Mouse (Mus musculus): Measurements from ENCODE around the gene Dkk2. TPM values are rescaled to one million over a fixed set of nuclear protein-coding genes. Genes with fewer than 3 reads are reported as not detected.

The Dkk2 gene
- polyA plus RNA-seq, 1 experiment from 2014 or later, result 3.1 TPM

DNA sequence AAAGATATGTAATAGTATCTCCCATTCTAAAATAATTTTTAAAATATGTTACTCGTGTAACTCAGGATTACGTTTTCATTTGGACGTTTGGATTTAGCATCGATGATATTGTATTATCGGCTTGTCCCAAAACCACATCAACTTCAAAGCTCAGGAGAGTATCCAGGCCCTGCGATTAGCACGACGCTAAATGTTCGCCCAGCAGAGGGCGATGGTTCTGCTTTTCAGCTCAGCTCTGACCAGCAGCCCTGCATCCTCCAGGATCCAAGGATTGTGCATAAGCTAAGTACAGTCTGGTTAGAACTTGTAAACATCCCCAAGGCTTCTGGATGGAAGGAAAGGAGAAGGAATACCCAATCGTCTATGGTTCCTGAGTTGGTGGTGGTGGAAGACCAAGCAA, 122.4 kb downstream of the Dkk2 start:
- Histone ChIP-seq H3K36me3 (ENCODE audit: control insufficient read depth, insufficient read depth, low read length) (no peaks in the 10 kb centered on the region), H3K27ac (ENCODE audit: low read depth, low read length) (no peak overlapping the region), H3K4me1 (replicated peaks; ENCODE audit: control insufficient read depth, insufficient read depth, low read length) (no peaks in the 10 kb centered on the region), H3K9me3 (ENCODE audit: control insufficient read depth, low read length) (no peaks in the 10 kb centered on the region), H3K27me3 (replicated peaks; ENCODE audit: control insufficient read depth, insufficient read depth, low read length) (no peaks in the 10 kb centered on the region), H3K9ac (ENCODE audit: low read depth, low read length) (no peak overlapping the region), H3K4me2 (no peak overlapping the region), H3K4me3 (ENCODE audit: low read depth, low read length) (no peak overlapping the region)
- WGBS, result 32% methylated on average over 11 of the region's 11 CpGs
- DNase-seq (ENCODE audit: low spot score) (no peak), ATAC-seq (replicated peaks; ENCODE audit: low FRiP score) (0 out of 2 replicates have a peak, but pooled peaks have one; percentile 39)

DNA sequence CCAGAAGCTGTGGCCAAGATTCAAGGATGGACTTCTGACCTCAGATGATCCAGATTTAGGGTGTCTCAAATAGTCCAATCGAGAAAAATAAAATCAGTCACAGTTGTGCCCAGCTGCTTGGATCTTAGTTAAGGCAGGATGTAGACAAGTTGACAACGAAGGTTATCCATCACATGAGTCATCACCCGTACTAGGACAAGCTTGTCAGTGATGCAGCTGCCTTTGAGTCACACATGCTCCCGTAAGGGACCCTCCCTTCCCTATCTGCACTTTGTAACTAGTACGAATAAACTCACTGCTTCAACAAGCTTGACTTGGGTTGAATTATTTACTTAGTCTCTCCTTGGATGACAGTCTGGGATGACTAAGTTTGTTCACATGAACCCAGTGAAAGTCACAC, 126.2 kb downstream of the Dkk2 start:
- 58% methylated on average over 5 of the region's 5 CpGs for WGBS
- Histone ChIP-seq H3K4me3 (ENCODE audit: low read depth, low read length) (no peak overlapping the region), H3K27me3 (replicated peaks; ENCODE audit: control insufficient read depth, insufficient read depth, low read length) (no peaks in the 10 kb centered on the region), H3K27ac (ENCODE audit: low read depth, low read length) (no peak overlapping the region), H3K4me1 (replicated peaks; ENCODE audit: control insufficient read depth, insufficient read depth, low read length) (no peaks in the 10 kb centered on the region), H3K9me3 (ENCODE audit: control insufficient read depth, low read length) (no peaks in the 10 kb centered on the region), H3K9ac (ENCODE audit: low read depth, low read length) (no peak overlapping the region), H3K36me3 (ENCODE audit: control insufficient read depth, insufficient read depth, low read length) (no peaks in the 10 kb centered on the region), H3K4me2 (no peak overlapping the region)
- ATAC-seq (replicated peaks; ENCODE audit: low FRiP score) (no peak), DNase-seq (ENCODE audit: low spot score) (no peak)

DNA sequence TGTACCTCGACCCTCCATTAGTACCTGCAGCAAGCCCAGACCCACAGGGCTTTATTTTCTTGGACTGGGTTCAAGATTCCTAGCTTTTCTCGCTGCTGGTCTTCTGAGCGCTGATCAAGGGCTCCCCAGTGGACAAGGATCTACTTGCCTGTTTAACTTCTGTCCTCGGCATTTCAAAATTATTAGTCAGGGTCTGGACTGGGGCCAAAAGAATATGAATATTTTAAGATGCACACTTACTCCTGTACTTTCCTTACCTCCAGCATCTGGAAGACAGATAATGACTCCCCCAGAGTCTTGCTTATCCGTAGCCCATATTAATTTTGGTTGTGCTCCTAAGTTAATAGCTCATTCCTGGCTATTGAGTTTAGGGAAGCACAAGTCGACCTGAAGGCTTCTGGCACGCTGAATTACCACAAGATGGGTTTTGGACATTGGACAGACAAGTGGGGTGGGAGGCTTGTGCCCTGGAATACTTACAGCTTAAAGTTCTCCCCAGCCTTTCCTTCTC, 134.9 kb downstream of the Dkk2 start:
- no peaks in the 10 kb centered on the region for H3K36me3 ChIP-seq (ENCODE audit: control insufficient read depth, insufficient read depth, low read length)
- H3K4me1 ChIP-seq (replicated peaks; ENCODE audit: control insufficient read depth, insufficient read depth, low read length), result no peaks in the 10 kb centered on the region
- no peak for ATAC-seq (replicated peaks; ENCODE audit: low FRiP score)
- H3K4me3 ChIP-seq (ENCODE audit: low read depth, low read length), result no peak overlapping the region
- no peak for DNase-seq (ENCODE audit: low spot score)
- H3K27ac ChIP-seq (ENCODE audit: low read depth, low read length), result no peak overlapping the region
- WGBS, result 78% methylated on average over 7 of the region's 7 CpGs
- H3K4me2 ChIP-seq, result no peak overlapping the region
- H3K27me3 ChIP-seq (replicated peaks; ENCODE audit: control insufficient read depth, insufficient read depth, low read length), result no peaks in the 10 kb centered on the region
- H3K9me3 ChIP-seq (ENCODE audit: control insufficient read depth, low read length), result no peaks in the 10 kb centered on the region
- H3K9ac ChIP-seq (ENCODE audit: low read depth, low read length), result no peak overlapping the region

DNA sequence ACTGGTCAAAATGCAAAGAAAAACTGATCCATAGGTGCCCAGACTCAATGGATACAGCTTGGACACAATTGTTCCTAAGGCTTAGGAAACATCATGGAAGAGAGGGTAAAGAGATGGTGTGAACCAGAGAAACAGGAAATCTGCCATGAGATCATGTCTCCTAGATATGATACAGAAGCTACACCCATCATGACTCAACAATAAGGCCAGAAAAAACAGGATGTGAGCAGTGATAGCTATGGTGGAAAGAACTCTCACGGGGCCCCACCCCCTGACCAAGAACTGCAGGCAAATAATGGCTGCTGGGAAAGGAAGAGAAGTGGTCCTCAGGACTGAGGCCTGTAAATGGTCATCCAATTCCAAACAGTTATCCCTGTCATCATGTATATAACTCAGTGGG, 142.5 kb downstream of the Dkk2 start:
- Histone ChIP-seq H3K4me2 (no peak overlapping the region), H3K27ac (ENCODE audit: low read depth, low read length) (no peak overlapping the region), H3K36me3 (ENCODE audit: control insufficient read depth, insufficient read depth, low read length) (no peaks in the 10 kb centered on the region), H3K9ac (ENCODE audit: low read depth, low read length) (no peak overlapping the region), H3K27me3 (replicated peaks; ENCODE audit: control insufficient read depth, insufficient read depth, low read length) (no peaks in the 10 kb centered on the region), H3K4me1 (replicated peaks; ENCODE audit: control insufficient read depth, insufficient read depth, low read length) (no peaks in the 10 kb centered on the region), H3K4me3 (ENCODE audit: low read depth, low read length) (no peak overlapping the region), H3K9me3 (ENCODE audit: control insufficient read depth, low read length) (no peaks in the 10 kb centered on the region)
- ATAC-seq (replicated peaks; ENCODE audit: low FRiP score), result peak; percentile 39
- WGBS, result 31% methylated on average over 1 of the region's 1 CpGs
- DNase-seq (ENCODE audit: low spot score), result no peak

Measured in liver, embryonic 11.5 days (tissue).